Mouse (Mus musculus): Measurements from ENCODE around the gene Usp8. TPM values are rescaled to one million over a fixed set of nuclear protein-coding genes. Genes with fewer than 3 reads are reported as not detected.

The Usp8 gene
- 72.8 TPM for polyA plus RNA-seq (2017; shearing (Covaris generic))

GRCm38 (mm10) chr2:126706759-126707437 lies at the start of gene Usp8:
TSS of gene Usp8 (plus strand) at chr2:126707328.

GRCm38 (mm10) chr2:126676122-126676515 lies 31.0 kb upstream of the Usp8 start, which contains the start of gene Gabpb1:
TSS of gene Gabpb1 (minus strand) at chr2:126676337.

GRCm38 (mm10) chr2:126783370-126783769 lies 76.2 kb downstream of the Usp8 start, which contains the start of gene Usp50:
TSS of gene Usp50 (minus strand) at chr2:126783470.

Other genes with a start within 250 kb of the Usp8 start
- 1.6 TPM for gene Atp8b4, start 206.7 kb upstream of the Usp8 start, polyA plus RNA-seq (2017; shearing (Covaris generic))
- not detected for gene Slc27a2, start 154.9 kb upstream of the Usp8 start, polyA plus RNA-seq (2017; shearing (Covaris generic))
- gene Hdc, start 88.0 kb upstream of the Usp8 start, polyA plus RNA-seq (2017; shearing (Covaris generic)) = 1.00 TPM
- 86.9 TPM for gene Gabpb1, start 31.0 kb upstream of the Usp8 start, polyA plus RNA-seq (2017; shearing (Covaris generic))
- 4.4 TPM for gene Usp50, start 76.1 kb downstream of the Usp8 start, polyA plus RNA-seq (2017; shearing (Covaris generic))
- 87.6 TPM for gene Trpm7, start 168.9 kb downstream of the Usp8 start, polyA plus RNA-seq (2017; shearing (Covaris generic))
- 77.4 TPM for gene Sppl2a, start 225.9 kb downstream of the Usp8 start, polyA plus RNA-seq (2017; shearing (Covaris generic))